ENCODE assay signal across 15 mouse cellular contexts in the genomic region with DNA sequence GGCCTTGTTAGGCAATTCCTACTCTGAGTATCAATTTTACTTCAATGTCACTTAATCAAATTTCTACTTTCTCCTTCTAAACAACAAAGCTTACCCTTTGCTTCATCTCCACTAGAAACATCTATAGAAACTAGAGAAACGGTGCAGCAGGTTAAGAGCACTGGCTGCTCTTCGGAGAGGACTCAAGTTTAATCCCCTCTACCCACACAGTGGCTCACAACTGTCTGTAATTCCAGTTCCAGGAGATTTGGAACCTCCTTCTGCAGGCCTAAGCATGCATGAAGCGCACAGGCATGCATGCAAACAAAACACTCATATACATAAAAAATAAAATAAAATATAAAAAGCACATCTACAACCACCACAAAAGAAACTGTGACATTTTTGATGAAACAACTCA. TPM values are rescaled to one million over a fixed set of nuclear protein-coding genes. Genes with fewer than 3 reads are reported as not detected.
DNase-seq lines count a peak whose midpoint lies in the region; ATAC-seq and TF ChIP-seq lines count a peak whose summit lies in the region.
"Had no signal": no experiment of that assay in that cellular context is flagged by ENCODE, and none has a peak within 500 bp of the region (broad histone marks: within the 10 kb centered on the region; RNA-seq: fewer than 3 reads in every experiment).

No protein-coding gene starts in this region.

- no peak for TF ChIP-seq CTCF in layer of hippocampus, adult 2 months (conservative IDR thresholded peaks at IDR 0.05)

- WGBS in heart, embryonic 12.5 days, result 87% methylated on average over 3 of the region's 3 CpGs
- WGBS in heart, embryonic 11.5 days (ENCODE audit: insufficient replicate concordance), result 88% methylated on average over 3 of the region's 3 CpGs
- WGBS in embryonic facial prominence, embryonic 14.5 days, result 83% methylated on average over 3 of the region's 3 CpGs
- WGBS in liver, embryonic 16.5 days (ENCODE audit: insufficient replicate concordance), result 72% methylated on average over 3 of the region's 3 CpGs

- DNase-seq in layer of hippocampus, adult 2 months (ENCODE audit: low spot score in 2 of 2), result no peak
- DNase-seq in layer of hippocampus, adult 9-10 months (ENCODE audit: low spot score), result no peak
- no peak for DNase-seq in embryonic facial prominence, embryonic 14.5 days (ENCODE audit: low spot score)
- DNase-seq in right cerebral cortex, adult 2 months (ENCODE audit: low spot score in 2 of 2), result no peak
- DNase-seq in spleen, postnatal 36 days (ENCODE audit: low spot score in 2 of 2), result no peak
- DNase-seq: adrenal gland, adult 8-10 months; cerebellum, adult 9-10 months; kidney, adult 9 months; layer of hippocampus, adult 9-11 months; thymus, postnatal 25 days had no signal

- no peaks in the 10 kb centered on the region for H3K27me3 ChIP-seq in heart, embryonic 12.5 days (replicated peaks)
- no peaks in the 10 kb centered on the region for H3K27me3 ChIP-seq in heart, embryonic 11.5 days (ENCODE audit: control insufficient read depth, insufficient read depth, low read length)
- H3K27me3 ChIP-seq in embryonic facial prominence, embryonic 14.5 days (replicated peaks; ENCODE audit: control insufficient read depth, insufficient read depth, low read length), result no peaks in the 10 kb centered on the region
- no peaks in the 10 kb centered on the region for H3K27me3 ChIP-seq in liver, embryonic 16.5 days (ENCODE audit: control insufficient read depth, insufficient read depth, low read depth, low read length)
- H3K27me3 ChIP-seq: hindbrain, embryonic 12.5 days had no signal

- peaks cover 27% of the 10 kb centered on the region for H3K4me1 ChIP-seq in heart, embryonic 12.5 days (replicated peaks)
- peaks cover 12% of the 10 kb centered on the region for H3K4me1 ChIP-seq in heart, embryonic 11.5 days (ENCODE audit: control insufficient read depth, insufficient read depth, low read length)
- H3K4me1 ChIP-seq in embryonic facial prominence, embryonic 14.5 days (ENCODE audit: control insufficient read depth, insufficient read depth, low read length), result peaks cover 14% of the 10 kb centered on the region
- H3K4me1 ChIP-seq in liver, embryonic 16.5 days (ENCODE audit: control insufficient read depth, low read depth, low read length), result peaks cover 19% of the 10 kb centered on the region

- no peaks in the 10 kb centered on the region for H3K9me3 ChIP-seq in heart, embryonic 12.5 days (replicated peaks)
- H3K9me3 ChIP-seq in heart, embryonic 11.5 days (replicated peaks; ENCODE audit: control insufficient read depth, low read length), result no peaks in the 10 kb centered on the region
- H3K9me3 ChIP-seq in embryonic facial prominence, embryonic 14.5 days (ENCODE audit: control insufficient read depth, low read length), result no peaks in the 10 kb centered on the region
- no peaks in the 10 kb centered on the region for H3K9me3 ChIP-seq in liver, embryonic 16.5 days (replicated peaks; ENCODE audit: control insufficient read depth, low read length)
- H3K9me3 ChIP-seq: hindbrain, embryonic 12.5 days had no signal

- 0 out of 2 replicates have a peak overlapping the region, but pooled peaks have one; percentile 91 for H3K4me3 ChIP-seq in heart, embryonic 12.5 days
- H3K4me3 ChIP-seq in heart, embryonic 11.5 days (ENCODE audit: low read depth, low read length), result no peak overlapping the region
- H3K4me3 ChIP-seq in layer of hippocampus, adult 2 months, result peak overlapping the region; percentile 95
- no peak overlapping the region for H3K4me3 ChIP-seq in embryonic facial prominence, embryonic 14.5 days (ENCODE audit: low read depth, low read length)
- no peak overlapping the region for H3K4me3 ChIP-seq in liver, embryonic 16.5 days (ENCODE audit: low read depth, low read length)
- H3K4me3 ChIP-seq: hindbrain, embryonic 12.5 days had no signal

- no peak overlapping the region for H3K27ac ChIP-seq in heart, embryonic 12.5 days (ENCODE audit: poor library complexity, severe bottlenecking)
- no peak overlapping the region for H3K27ac ChIP-seq in heart, embryonic 11.5 days (ENCODE audit: low read depth, low read length)
- H3K27ac ChIP-seq in layer of hippocampus, adult 2 months, result no peak overlapping the region
- no peak overlapping the region for H3K27ac ChIP-seq in embryonic facial prominence, embryonic 14.5 days (replicated peaks; ENCODE audit: low read depth, low read length)
- H3K27ac ChIP-seq in liver, embryonic 16.5 days (ENCODE audit: low read length), result no peak overlapping the region
- H3K27ac ChIP-seq: hindbrain, embryonic 12.5 days had no signal

- ATAC-seq in heart, embryonic 12.5 days (ENCODE audit: insufficient number of reproducible peaks, low FRiP score), result no peak
- no peak for ATAC-seq in heart, embryonic 11.5 days (replicated peaks; ENCODE audit: insufficient number of reproducible peaks, low FRiP score, low TSS enrichment)
- ATAC-seq in embryonic facial prominence, embryonic 14.5 days (ENCODE audit: low read depth), result no peak
- ATAC-seq in liver, embryonic 16.5 days (ENCODE audit: low read depth), result no peak
- ATAC-seq: lung, postnatal 0 days had no signal

- no peaks in the 10 kb centered on the region for H3K36me3 ChIP-seq in heart, embryonic 12.5 days
- 0 out of 2 replicates have a peak, but pooled peaks cover 2% of the 10 kb centered on the region for H3K36me3 ChIP-seq in heart, embryonic 11.5 days (ENCODE audit: control insufficient read depth, insufficient read depth, low read length)
- no peaks in the 10 kb centered on the region for H3K36me3 ChIP-seq in embryonic facial prominence, embryonic 14.5 days (ENCODE audit: control insufficient read depth, insufficient read depth, low read length)
- no peaks in the 10 kb centered on the region for H3K36me3 ChIP-seq in liver, embryonic 16.5 days (ENCODE audit: control insufficient read depth, insufficient read depth)
- H3K36me3 ChIP-seq: hindbrain, embryonic 12.5 days had no signal

- no peak overlapping the region for H3K9ac ChIP-seq in heart, embryonic 12.5 days
- no peak overlapping the region for H3K9ac ChIP-seq in heart, embryonic 11.5 days (ENCODE audit: low read depth, low read length)
- no peak overlapping the region for H3K9ac ChIP-seq in embryonic facial prominence, embryonic 14.5 days (ENCODE audit: low read depth, low read length)
- H3K9ac ChIP-seq in liver, embryonic 16.5 days (ENCODE audit: low read depth, low read length), result no peak overlapping the region
- H3K9ac ChIP-seq: hindbrain, embryonic 12.5 days had no signal

- H3K4me2 ChIP-seq in heart, embryonic 12.5 days, result no peak overlapping the region
- no peak overlapping the region for H3K4me2 ChIP-seq in heart, embryonic 11.5 days
- H3K4me2 ChIP-seq in embryonic facial prominence, embryonic 14.5 days (ENCODE audit: low read depth, low read length), result 0 out of 2 replicates have a peak overlapping the region, but pooled peaks have one; percentile 77
- 0 out of 2 replicates have a peak overlapping the region, but pooled peaks have one; percentile 69 for H3K4me2 ChIP-seq in liver, embryonic 16.5 days (ENCODE audit: low read depth, low read length)

RNA-seq across cellular contexts. Expression of gene Cox7a2l, which starts 5.0 kb away (rescaled TPM):
- 188 and 192 TPM in 2 replicates for polyA plus RNA-seq in heart, embryonic 12.5 days (2016; fragmentation: Nextera tagmentation; extraction: Ambion mirVana)
- 202 and 217 TPM in 2 replicates for polyA plus RNA-seq in heart, embryonic 11.5 days (2014; fragmentation: Nextera tagmentation; extraction: Ambion mirVana)
- 100 to 1,000 TPM; 178 to 182 TPM for total RNA-seq in layer of hippocampus, adult 2 months (2021)
- polyA plus RNA-seq in embryonic facial prominence, embryonic 14.5 days (2014; fragmentation: Nextera tagmentation; extraction: Ambion mirVana), result 182 and 193 TPM in 2 replicates
- 61.0 and 63.5 TPM in 2 replicates for polyA plus RNA-seq in liver, embryonic 16.5 days (2015; fragmentation: Nextera tagmentation; extraction: Ambion mirVana)

Comparison
In these comparisons a context has a peak if more than half of its experiments do, and no peak if none do; other contexts are left out.
1. H3K4me3 ChIP-seq: peak in heart, embryonic 12.5 days (single experiment) and layer of hippocampus, adult 2 months (single experiment); none in heart, embryonic 11.5 days (single experiment), embryonic facial prominence, embryonic 14.5 days (single experiment) and liver, embryonic 16.5 days (single experiment).
2. H3K4me2 ChIP-seq: peak in embryonic facial prominence, embryonic 14.5 days (single experiment) and liver, embryonic 16.5 days (single experiment); none in heart, embryonic 12.5 days (single experiment) and heart, embryonic 11.5 days (single experiment).